Mouse (Mus musculus): ENCODE measurements at regions not wholly inside any gene's neighbourhood (a gene's known extent, or its start where the extent isn't known, plus 50 kb on each side); places are given as distances from the start of the nearest gene placed in this dataset.

DNA sequence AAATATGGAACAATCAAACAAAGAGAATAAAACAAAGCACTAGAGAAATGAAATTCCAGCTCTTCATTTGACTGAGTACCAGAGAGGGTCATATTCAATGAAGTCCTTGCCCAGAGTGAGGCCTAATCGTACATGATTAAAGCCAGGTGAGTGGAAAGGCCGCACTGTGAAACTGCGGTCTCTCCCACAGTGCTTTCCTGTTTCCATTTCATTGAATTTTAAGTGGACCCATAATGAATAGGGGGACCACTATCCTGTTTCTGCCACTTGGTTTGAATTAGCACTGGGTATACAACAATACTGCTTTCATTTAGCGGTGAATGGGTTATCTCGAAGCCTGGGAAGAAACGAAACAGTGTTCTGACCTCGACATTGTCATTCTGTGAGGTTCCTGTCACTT lies 144.2 kb upstream of the Dkk2 start:
- TF ChIP-seq POLR2A (IDR thresholded peaks at IDR 0.05; ENCODE audit: low read depth, low read length), result no peak
- TF ChIP-seq CTCF (conservative IDR thresholded peaks at IDR 0.05; ENCODE audit: insufficient read depth, insufficient read length, low read depth, low read length), result no peak

Measured in kidney, adult 2 months (tissue).